Mouse (Mus musculus): ENCODE measurements around the gene Vmn1r50. TPM values are rescaled to one million over a fixed set of nuclear protein-coding genes. Genes with fewer than 3 reads are reported as not detected.
"Not testable (repeated sequence)": the region's sequence is repeated elsewhere in the genome, so short reads cannot be mapped to it uniquely, and the experiment has no call there.

Gene Vmn1r50
- polyA plus RNA-seq (2012; rRNA removed): not detected in 2 replicates

DNA sequence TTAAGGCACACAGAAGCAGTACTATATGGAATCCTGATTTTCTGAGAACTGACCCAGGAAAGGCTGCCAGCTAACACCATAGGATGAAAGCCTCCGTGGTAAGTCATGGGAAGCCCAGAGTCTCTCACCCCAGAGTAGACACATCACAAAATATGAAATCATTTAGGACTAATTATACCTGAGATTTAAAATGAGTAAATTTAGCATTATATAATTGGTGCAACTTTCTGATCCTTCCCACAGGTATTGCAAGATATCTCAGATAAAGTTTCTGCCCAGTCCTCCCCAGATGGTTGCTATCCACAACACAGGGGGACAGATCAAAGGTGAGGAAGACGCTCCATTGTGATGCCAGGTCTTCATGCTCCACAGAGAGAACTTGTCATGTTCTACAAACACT, at the start of gene Vmn1r50:
Gene Vmn1r50 (plus strand): TSS at position 301 of the 400 bp plus-strand sequence.
- TF ChIP-seq CTCF (IDR thresholded peaks at IDR 0.05; ENCODE audit: borderline replicate concordance, insufficient read depth, low read depth, low read length) (no peak), POLR2A (IDR thresholded peaks at IDR 0.05; ENCODE audit: borderline replicate concordance, insufficient read depth, low read length) (no peak)

DNA sequence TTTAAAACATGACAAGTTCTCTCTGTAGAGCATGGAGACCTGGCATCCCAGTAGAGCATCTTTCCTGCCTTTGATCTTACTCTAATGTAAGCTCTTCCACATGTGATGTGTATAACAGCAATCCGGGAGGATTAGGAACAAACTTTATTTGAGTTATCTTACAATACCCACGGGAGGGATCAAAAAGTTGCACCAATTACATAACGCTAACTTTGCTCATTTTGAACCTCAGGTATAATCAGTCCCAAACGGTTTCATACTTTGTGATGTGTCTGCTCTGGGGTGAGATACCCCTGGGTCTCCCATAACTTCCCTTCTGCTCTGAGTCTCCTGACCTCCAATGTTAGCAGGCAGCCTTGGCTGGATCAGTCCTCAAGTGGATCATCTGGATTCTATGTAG, 22.8 kb upstream of the Vmn1r50 start, which contains the start of gene Vmn1r49:
Gene Vmn1r49 (minus strand): TSS at position 101 of the 400 bp plus-strand sequence.
- no peak within 1 kb of the TSS for H3K4me3 ChIP-seq (replicated peaks; ENCODE audit: insufficient read depth, low read depth, low read length)
- TF ChIP-seq CTCF (IDR thresholded peaks at IDR 0.05; ENCODE audit: borderline replicate concordance, insufficient read depth, low read depth, low read length) (no peak), POLR2A (IDR thresholded peaks at IDR 0.05; ENCODE audit: borderline replicate concordance, insufficient read depth, low read length) (no peak)
- no peaks in the 10 kb centered on the region for H3K27me3 ChIP-seq (ENCODE audit: control insufficient read depth, insufficient read depth, low read length)
- no peak for DNase-seq
- no peaks in the 10 kb centered on the region for H3K4me1 ChIP-seq (ENCODE audit: control insufficient read depth, insufficient read depth, low read length)
- H3K27ac ChIP-seq (ENCODE audit: insufficient read depth, low read length): no peak within 1 kb of the TSS
- WGBS: 82% methylated on average over 4 of the region's 4 CpGs

More for the DNA sequence above, at the start of gene Vmn1r50:
- H3K4me1 ChIP-seq (ENCODE audit: control insufficient read depth, insufficient read depth, low read length): no peaks in the 10 kb centered on the region
- no peak for DNase-seq
- WGBS: 60% methylated on average over 2 of the region's 2 CpGs
- no peak within 1 kb of the TSS for H3K4me3 ChIP-seq (replicated peaks; ENCODE audit: insufficient read depth, low read depth, low read length)
- H3K27me3 ChIP-seq (ENCODE audit: control insufficient read depth, insufficient read depth, low read length): no peaks in the 10 kb centered on the region
- H3K27ac ChIP-seq (ENCODE audit: insufficient read depth, low read length): no peak within 1 kb of the TSS

DNA sequence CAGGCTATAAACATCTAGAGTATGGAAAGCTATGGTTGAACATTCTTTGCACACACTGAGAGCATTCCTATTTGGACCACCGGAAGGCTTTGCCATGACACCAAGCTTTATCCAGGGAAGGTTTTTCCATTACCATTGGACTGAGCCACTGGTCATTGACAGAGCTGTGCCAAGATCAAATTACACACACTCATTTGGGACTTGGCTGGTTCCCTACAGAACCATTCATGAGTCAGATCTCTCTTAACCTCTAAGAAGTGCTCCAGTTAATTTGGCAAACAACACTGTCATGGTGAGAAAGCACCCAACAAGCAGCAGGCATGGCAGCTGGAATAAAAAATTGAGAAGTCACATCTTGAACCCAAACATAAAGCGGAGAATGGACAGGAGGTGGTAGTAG, 664 bp upstream of the Vmn1r50 start:
- Histone ChIP-seq H3K27ac (ENCODE audit: insufficient read depth, low read length) (no peak overlapping the region), H3K4me1 (ENCODE audit: control insufficient read depth, insufficient read depth, low read length) (no peaks in the 10 kb centered on the region), H3K27me3 (ENCODE audit: control insufficient read depth, insufficient read depth, low read length) (no peaks in the 10 kb centered on the region), H3K4me3 (replicated peaks; ENCODE audit: insufficient read depth, low read depth, low read length) (no peak overlapping the region)
- WGBS: 68% methylated on average over 2 of the region's 2 CpGs
- no peak for DNase-seq
- TF ChIP-seq CTCF (IDR thresholded peaks at IDR 0.05; ENCODE audit: borderline replicate concordance, insufficient read depth, low read depth, low read length): no peak
- TF ChIP-seq POLR2A (IDR thresholded peaks at IDR 0.05; ENCODE audit: borderline replicate concordance, insufficient read depth, low read length): no peak

DNA sequence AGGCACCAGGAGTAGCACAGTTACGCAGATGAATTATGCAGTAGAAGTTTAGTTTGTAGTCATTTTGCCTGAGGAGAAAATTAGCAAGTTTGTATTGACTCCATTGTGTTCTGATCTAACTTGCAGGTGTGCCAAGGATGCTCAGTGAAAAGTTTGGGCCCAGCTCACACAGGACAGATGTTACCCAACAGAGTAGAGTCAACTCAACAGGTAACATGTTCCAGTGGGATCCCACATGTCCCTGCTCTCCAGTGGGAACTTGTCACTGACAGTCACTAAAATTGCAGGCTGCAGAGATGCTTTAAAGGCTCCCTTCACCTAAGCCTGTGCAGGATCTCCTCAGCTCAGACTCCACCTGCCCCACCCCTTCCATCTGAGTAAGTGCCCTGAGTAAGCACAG, 21.1 kb downstream of the Vmn1r50 start, which contains the start of gene Vmn1r51:
Gene Vmn1r51 (plus strand): TSS at position 301 of the 400 bp plus-strand sequence.
- 90% methylated on average over 1 of the region's 1 CpGs for WGBS
- not testable (repeated sequence) for DNase-seq; H3K4me1 ChIP-seq (ENCODE audit: control insufficient read depth, insufficient read depth, low read length); H3K27ac ChIP-seq (ENCODE audit: insufficient read depth, low read length); H3K27me3 ChIP-seq (ENCODE audit: control insufficient read depth, insufficient read depth, low read length); H3K4me3 ChIP-seq (replicated peaks; ENCODE audit: insufficient read depth, low read depth, low read length)

Other genes starting within 250 kb of the Vmn1r50 start
- gene Vmn1r42, start 225.0 kb upstream of the Vmn1r50 start, polyA plus RNA-seq (2012; rRNA removed): not detected in 2 replicates
- not detected in 2 replicates for gene Vmn1r43, start 225.0 kb upstream of the Vmn1r50 start, polyA plus RNA-seq (2012; rRNA removed)
- gene Vmn1r44, start 217.8 kb upstream of the Vmn1r50 start, polyA plus RNA-seq (2012; rRNA removed): not detected in 2 replicates
- not detected in 2 replicates for gene Vmn1r45, start 160.8 kb upstream of the Vmn1r50 start, polyA plus RNA-seq (2012; rRNA removed)
- not detected in 2 replicates for gene Vmn1r46, start 132.1 kb upstream of the Vmn1r50 start, polyA plus RNA-seq (2012; rRNA removed)
- gene Vmn1r47, start 85.3 kb upstream of the Vmn1r50 start, polyA plus RNA-seq (2012; rRNA removed): not detected in 2 replicates
- not detected in 2 replicates for gene Vmn1r48, start 64.6 kb upstream of the Vmn1r50 start, polyA plus RNA-seq (2012; rRNA removed)
- not detected in 2 replicates for gene Vmn1r49, start 22.9 kb upstream of the Vmn1r50 start, polyA plus RNA-seq (2012; rRNA removed)
- not detected in 2 replicates for gene Vmn1r51, start 21.2 kb downstream of the Vmn1r50 start, polyA plus RNA-seq (2012; rRNA removed)
- gene Vmn1r52, start 73.4 kb downstream of the Vmn1r50 start, polyA plus RNA-seq (2012; rRNA removed): not detected in 2 replicates
- not detected in 2 replicates for gene V1ra8, start 101.4 kb downstream of the Vmn1r50 start, polyA plus RNA-seq (2012; rRNA removed)
- gene Vmn1r53, start 123.0 kb downstream of the Vmn1r50 start, polyA plus RNA-seq (2012; rRNA removed): not detected in 2 replicates
- not detected in 2 replicates for gene Vmn1r54, start 144.9 kb downstream of the Vmn1r50 start, polyA plus RNA-seq (2012; rRNA removed)
- gene BC048671, start 199.8 kb downstream of the Vmn1r50 start, polyA plus RNA-seq (2012; rRNA removed): not detected in 2 replicates
- gene Chst13, start 223.8 kb downstream of the Vmn1r50 start, polyA plus RNA-seq (2012; rRNA removed): not detected in 2 replicates
- gene Uroc1, start 231.9 kb downstream of the Vmn1r50 start, polyA plus RNA-seq (2012; rRNA removed): not detected in 2 replicates

Measured in cerebellum, adult 2 months (tissue).